Mouse (Mus musculus) erythroblast, embryonic 14.5 days (primary cell): ENCODE measurements around the gene Hcrtr1.

ENCODE experiments used
- GATA1 ChIP-seq: IDR thresholded peaks from 2 replicates; pipeline ENCODE4 v1.6.1; 2012; ENCODE audit warnings: low read length, inconsistent platforms, mixed read lengths
- TAL1 ChIP-seq: IDR thresholded peaks from 3 replicates; pipeline ENCODE4 v1.6.1; 2012; ENCODE audit warnings: low read length, inconsistent platforms, mixed read lengths

- TF ChIP-seq GATA1 (no peak), TAL1 (no peak)
Observed at GRCm38 (mm10) chr4:130170362-130170761, 31.2 kb upstream of the Hcrtr1 start.
